34 mouse cellular contexts compared by ENCODE assay signal in the genomic region with DNA sequence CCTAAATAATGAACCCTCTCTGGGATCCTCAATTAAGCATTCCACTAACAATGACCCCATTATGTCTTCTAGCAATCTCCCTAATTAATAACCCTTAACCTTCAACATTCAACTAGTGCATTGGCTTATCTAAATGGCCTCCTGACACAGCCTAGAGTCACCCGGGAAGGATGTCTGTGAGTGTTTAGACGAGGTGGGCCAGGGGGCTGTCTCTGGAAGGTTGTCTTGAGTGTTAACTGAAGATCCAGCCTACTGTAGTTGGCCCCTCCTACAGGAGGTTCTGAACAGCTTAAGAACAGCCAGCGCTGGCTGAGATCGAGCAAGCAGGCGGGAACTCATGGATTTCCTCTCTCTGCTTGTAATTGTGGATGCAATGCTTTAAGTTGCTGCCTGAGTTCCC. TPM values are rescaled to one million over a fixed set of nuclear protein-coding genes. Genes with fewer than 3 reads are reported as not detected.
DNase-seq lines count a peak whose midpoint lies in the region; ATAC-seq and TF ChIP-seq lines count a peak whose summit lies in the region.
"Had no signal": no experiment of that assay in that cellular context is flagged by ENCODE, and none has a peak within 500 bp of the region (broad histone marks: within the 10 kb centered on the region; RNA-seq: fewer than 3 reads in every experiment).

No protein-coding gene starts in this region.

- no peak for TF ChIP-seq EP300 in heart, adult 2 months (IDR thresholded peaks at IDR 0.05; ENCODE audit: insufficient read depth, low read depth, low read length)

- TF ChIP-seq CTCF in heart, adult 2 months (IDR thresholded peaks at IDR 0.05): no peak

- intact Hi-C loops in heart, adult 2 months (cut with DNase I): loop anchor here (2.0 kb wide), 1 partner anchor 25 kb away; no protein-coding TSS in a partner anchor

- H3K4me3 ChIP-seq in heart, adult 2 months: no peak overlapping the region
- no peak overlapping the region for H3K4me3 ChIP-seq in hindbrain, embryonic 13.5 days
- H3K4me3 ChIP-seq: embryonic facial prominence, embryonic 10.5 days; embryonic facial prominence, embryonic 13.5 days; erythroblast, embryonic 14.5 days; forebrain, embryonic 12.5 days; forebrain, embryonic 15.5 days; heart, embryonic 10.5 days; heart, embryonic 13.5 days; hindbrain, embryonic 15.5 days had no signal

- no peaks in the 10 kb centered on the region for H3K79me2 ChIP-seq in heart, adult 2 months (replicated peaks; ENCODE audit: control insufficient read depth, insufficient read depth, low read length)

- peak overlapping the region; percentile 33 for H3K27ac ChIP-seq in heart, adult 2 months
- H3K27ac ChIP-seq in hindbrain, embryonic 13.5 days: no peak overlapping the region
- H3K27ac ChIP-seq: embryonic facial prominence, embryonic 10.5 days; embryonic facial prominence, embryonic 13.5 days; forebrain, embryonic 12.5 days; forebrain, embryonic 15.5 days; heart, embryonic 10.5 days; heart, embryonic 13.5 days; hindbrain, embryonic 15.5 days had no signal

- no peak for TF ChIP-seq POLR2A in heart, adult 2 months (IDR thresholded peaks at IDR 0.05; ENCODE audit: insufficient read depth, low read depth, low read length)

- ATAC-seq in hindbrain, embryonic 13.5 days (ENCODE audit: low FRiP score): no peak
- ATAC-seq: activated CD4-positive, CD25-positive, alpha-beta regulatory T cell, adult 4 months; forebrain, embryonic 15.5 days; intestine, postnatal 0 days had no signal

- H3K27me3 ChIP-seq in heart, adult 2 months (ENCODE audit: control insufficient read depth, insufficient read depth, low read length): no peaks in the 10 kb centered on the region
- H3K27me3 ChIP-seq in hindbrain, embryonic 13.5 days: peaks cover 3% of the 10 kb centered on the region; the same call in 1 of the 2 replicates
- H3K27me3 ChIP-seq: forebrain, embryonic 15.5 days; hindbrain, embryonic 15.5 days had no signal

- peaks cover 7% of the 10 kb centered on the region; the same call in 1 of the 2 replicates for H3K9me3 ChIP-seq in hindbrain, embryonic 13.5 days
- H3K9me3 ChIP-seq: forebrain, embryonic 15.5 days; heart, embryonic 10.5 days; hindbrain, embryonic 15.5 days had no signal

- peaks cover 1% of the 10 kb centered on the region; the same call in 1 of the 2 replicates for H3K4me1 ChIP-seq in heart, adult 2 months (ENCODE audit: control insufficient read depth, insufficient read depth, low read length)
- no peaks in the 10 kb centered on the region for H3K4me1 ChIP-seq in hindbrain, embryonic 13.5 days (replicated peaks)
- H3K4me1 ChIP-seq: embryonic facial prominence, embryonic 13.5 days; forebrain, embryonic 12.5 days; forebrain, embryonic 15.5 days; heart, embryonic 10.5 days; heart, embryonic 13.5 days; hindbrain, embryonic 15.5 days had no signal

- H3K9ac ChIP-seq in heart, adult 2 months (ENCODE audit: low read depth, low read length): no peak overlapping the region
- H3K9ac ChIP-seq in hindbrain, embryonic 13.5 days: no peak overlapping the region
- H3K9ac ChIP-seq: embryonic facial prominence, embryonic 13.5 days; forebrain, embryonic 12.5 days; forebrain, embryonic 15.5 days; heart, embryonic 13.5 days; hindbrain, embryonic 15.5 days had no signal

- no peak overlapping the region for H3K4me2 ChIP-seq in hindbrain, embryonic 13.5 days
- H3K4me2 ChIP-seq: embryonic facial prominence, embryonic 13.5 days; forebrain, embryonic 12.5 days; forebrain, embryonic 15.5 days; heart, embryonic 13.5 days; hindbrain, embryonic 15.5 days had no signal

- H3K36me3 ChIP-seq in heart, adult 2 months (ENCODE audit: control insufficient read depth, insufficient read depth, low read length): no peaks in the 10 kb centered on the region
- H3K36me3 ChIP-seq in hindbrain, embryonic 13.5 days: no peaks in the 10 kb centered on the region
- H3K36me3 ChIP-seq: embryonic facial prominence, embryonic 10.5 days; embryonic facial prominence, embryonic 13.5 days; forebrain, embryonic 12.5 days; forebrain, embryonic 15.5 days; heart, embryonic 10.5 days; heart, embryonic 13.5 days; hindbrain, embryonic 15.5 days had no signal

- DNase-seq in adrenal gland, adult (ENCODE audit: inconsistent age in 2 of 2, low spot score in 1 of 2): peak; percentile 56 to 82
- no peak for DNase-seq in adrenal gland, adult 18-20 months (ENCODE audit: low spot score in 2 of 2)
- no peak for DNase-seq in heart, adult 2 months
- DNase-seq in heart, adult 11 months: no peak
- peak; percentile 58 for DNase-seq in adrenal gland, adult 8-10 months
- DNase-seq in adrenal gland, postnatal 25 days: peak; percentile 30
- DNase-seq in right cerebral cortex, adult 18-20 months: no peak
- DNase-seq: cerebellum, adult 11-12 months; cerebellum, adult 8-10 months; cerebellum, postnatal 10 days; cerebellum, postnatal 36 days; embryo, embryonic 11 days had no signal

- WGBS in heart, adult 2 months: 38% methylated on average over 5 of the region's 5 CpGs
- WGBS in hindbrain, embryonic 13.5 days: 64% methylated on average over 5 of the region's 5 CpGs

RNA-seq across cellular contexts. Expression of a gene that starts 9.2 kb away (rescaled TPM):
- 100 to 1,000 TPM; 123 to 412 TPM for total RNA-seq in adrenal gland, adult 18-20 months (2021)
- total RNA-seq in heart, adult 2 months (2021): 10 to 100 TPM in 1 of 2 experiments, 1 to 10 TPM in 1; 7.0 to 19.7 TPM
- 11.6 and 13.5 TPM in 2 replicates for polyA plus RNA-seq in heart, adult 2 months (2012; rRNA removed)
- total RNA-seq in adrenal gland, adult 8-10 months (2022): 100 to 1,000 TPM in 3 of 4 experiments, 10 to 100 TPM in 1; 65.3 to 291 (median 201) TPM
- 178 and 222 TPM in 2 replicates for total RNA-seq in adrenal gland, postnatal 25 days (2021)
- polyA plus RNA-seq in hindbrain, embryonic 13.5 days (2015; fragmentation: Nextera tagmentation; extraction: Ambion mirVana): 0.36 and 0.44 TPM in 2 replicates
- polyA plus RNA-seq: activated CD4-positive, CD25-positive, alpha-beta regulatory T cell, adult 4 months; erythroblast, embryonic 14.5 days had no signal

RNA-seq across cellular contexts. Expression of a gene that starts 12.6 kb away (rescaled TPM):
- not detected for total RNA-seq in adrenal gland, adult 18-20 months (2021)
- total RNA-seq in heart, adult 2 months (2021): not detected
- not detected in 2 replicates for polyA plus RNA-seq in heart, adult 2 months (2012; rRNA removed)
- not detected for total RNA-seq in adrenal gland, adult 8-10 months (2022)
- not detected in 2 replicates for total RNA-seq in adrenal gland, postnatal 25 days (2021)
- not detected in 2 replicates for polyA plus RNA-seq in hindbrain, embryonic 13.5 days (2015; fragmentation: Nextera tagmentation; extraction: Ambion mirVana)
- total RNA-seq: ES-E14; gastrocnemius, postnatal 10 days; gastrocnemius, postnatal 4 days; heart, adult 18-20 months; heart, postnatal 14 days; heart, postnatal 4 days had no signal
- polyA plus RNA-seq: activated CD4-positive, CD25-positive, alpha-beta regulatory T cell, adult 4 months; brain, embryonic 14.5 days; cortical plate, adult 2 months; embryonic facial prominence, embryonic 10.5 days; embryonic facial prominence, embryonic 13.5 days; erythroblast, embryonic 14.5 days; forebrain, embryonic 12.5 days; forebrain, embryonic 15.5 days; heart, embryonic 10.5 days; heart, embryonic 13.5 days; heart, embryonic 16.5 days; hindbrain, embryonic 11.5 days; hindbrain, embryonic 15.5 days; intestine, embryonic 14.5 days; intestine, postnatal 0 days had no signal

RNA-seq across cellular contexts. Expression of a gene that starts 59.6 kb away (rescaled TPM):
- under 1 TPM; 0.53 to 0.58 TPM for total RNA-seq in adrenal gland, adult 18-20 months (2021)
- total RNA-seq in heart, adult 2 months (2021): under 1 TPM in 1 of 2 experiments, not detected in 1; 0.13 TPM
- 0.31 and 0.38 TPM in 2 replicates for polyA plus RNA-seq in heart, adult 2 months (2012; rRNA removed)
- total RNA-seq in adrenal gland, adult 8-10 months (2022): 1 to 10 TPM in 1 of 4 experiments, under 1 TPM in 3; 0.42 to 1.1 (median 0.71) TPM
- total RNA-seq in adrenal gland, postnatal 25 days (2021): 0.46 and 0.52 TPM in 2 replicates
- 133 and 145 TPM in 2 replicates for polyA plus RNA-seq in hindbrain, embryonic 13.5 days (2015; fragmentation: Nextera tagmentation; extraction: Ambion mirVana)
- polyA plus RNA-seq: erythroblast, embryonic 14.5 days had no signal

Comparison
In these comparisons a context has a peak if more than half of its experiments do, and no peak if none do; other contexts are left out.
1. DNase-seq: peak in adrenal gland, adult (2 of 2), adrenal gland, adult 8-10 months (single experiment) and adrenal gland, postnatal 25 days (single experiment); none in adrenal gland, adult 18-20 months (0 of 2), heart, adult 2 months (0 of 2), heart, adult 11 months (single experiment) and right cerebral cortex, adult 18-20 months (single experiment).